Mouse (Mus musculus): ENCODE data around the gene Ndufb4. TPM values are rescaled to one million over a fixed set of nuclear protein-coding genes. Genes with fewer than 3 reads are reported as not detected.

Ndufb4 gene
- total and polyA plus RNA-seq, 2 experiments from 2014 or later: 32.3 to 90.7 TPM

DNA sequence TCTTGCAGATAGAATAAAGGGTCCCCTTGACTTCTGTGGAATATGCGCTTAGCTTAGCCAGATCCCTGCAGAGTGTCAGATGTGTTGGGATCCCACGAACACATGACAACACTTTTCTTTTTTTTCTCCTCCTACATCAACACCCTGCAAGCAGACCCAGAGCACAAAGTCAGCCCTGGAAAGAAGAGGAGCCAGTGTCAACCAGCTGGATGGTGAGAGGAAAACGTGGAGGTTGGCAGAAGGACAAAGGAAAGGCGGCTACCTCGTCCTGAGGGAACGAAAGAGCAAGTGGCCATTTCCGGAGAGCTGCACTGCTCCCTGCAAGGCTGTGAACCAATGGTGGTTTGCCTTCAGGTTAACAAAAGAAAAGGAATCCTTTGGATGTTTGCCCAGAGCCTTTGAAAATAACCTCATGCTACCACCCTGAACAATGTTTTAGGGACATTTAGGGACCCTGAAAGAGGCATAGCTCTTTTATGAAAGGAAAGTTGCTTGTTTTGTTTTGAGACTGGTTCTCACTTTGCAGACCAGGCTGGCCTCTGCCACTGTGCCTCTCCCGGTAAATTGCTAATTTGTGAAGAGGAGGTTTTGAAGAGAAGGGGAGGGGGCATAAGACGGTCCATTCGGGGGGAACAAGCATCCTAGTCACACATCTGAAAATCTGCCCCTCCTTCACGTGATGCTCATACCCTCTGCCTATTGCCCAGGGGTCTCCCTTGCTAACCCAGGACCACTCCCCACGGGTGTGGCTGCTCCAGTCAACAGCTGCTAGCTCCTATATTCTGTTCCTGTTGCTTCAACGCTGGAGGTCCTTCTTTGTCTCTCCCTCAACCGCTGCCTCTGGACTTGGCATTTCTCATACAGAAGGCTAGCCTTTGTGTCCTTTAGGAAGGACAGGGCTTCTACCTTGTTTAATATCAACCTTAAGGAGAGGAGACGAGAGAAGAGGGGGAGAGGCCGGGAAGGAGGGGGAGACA, 29.2 kb upstream of the Ndufb4 start:
- no peak overlapping the region for H3K4me3 ChIP-seq (ENCODE audit: low read depth, low read length)
- peak; percentile 33; the same call in 1 of the 2 replicates for ATAC-seq (ENCODE audit: low FRiP score)
- no peak for TF ChIP-seq CTCF (IDR thresholded peaks at IDR 0.05)

DNA sequence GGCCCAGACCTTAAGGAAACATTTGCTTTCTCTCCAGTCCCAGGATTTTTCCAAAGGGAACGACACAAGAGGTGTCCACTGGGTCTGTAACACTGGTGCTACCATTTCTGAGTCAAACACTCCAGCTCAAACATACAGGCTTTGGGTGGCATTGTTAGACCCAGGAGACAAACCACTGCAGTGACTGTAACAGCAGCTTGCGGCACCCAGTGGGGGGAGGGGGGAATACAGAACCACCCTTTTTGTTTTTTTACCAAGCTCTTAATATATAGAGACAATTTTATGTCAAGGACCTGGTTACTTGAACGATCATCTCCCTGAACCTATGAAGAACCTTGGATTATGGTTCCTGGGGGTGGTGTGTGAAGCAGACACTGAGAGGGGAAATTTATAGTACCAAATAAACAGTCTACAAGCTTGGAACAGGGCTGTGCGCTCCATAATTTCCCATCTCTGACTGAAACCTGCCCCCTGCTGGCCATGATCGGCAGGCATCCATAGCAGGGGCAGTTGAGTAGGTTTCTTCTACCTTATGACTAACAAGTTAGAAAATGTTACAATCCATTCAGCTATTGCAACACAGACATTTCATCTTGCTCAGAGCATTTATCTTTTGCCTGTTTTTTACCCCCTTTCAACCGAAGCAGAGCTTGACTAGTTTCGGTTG, 28.2 kb upstream of the Ndufb4 start:
- peaks cover 18% of the 10 kb centered on the region; the same call in 1 of the 2 replicates for H3K4me1 ChIP-seq (ENCODE audit: insufficient read depth, low read length)
- H3K27ac ChIP-seq (ENCODE audit: low read depth, low read length): peak overlapping the region; percentile 81
- H3K4me2 ChIP-seq (ENCODE audit: low read depth, low read length, poor library complexity, severe bottlenecking): no peak overlapping the region
- DNase-seq (ENCODE audit: low spot score) (peak; percentile 87), ATAC-seq (ENCODE audit: low FRiP score) (no peak)
- H3K4me3 ChIP-seq (ENCODE audit: low read depth, low read length): no peak overlapping the region
- no peak overlapping the region for H3K9ac ChIP-seq (replicated peaks; ENCODE audit: low read length, poor library complexity, severe bottlenecking)
- WGBS: 39% methylated on average over 7 of the region's 7 CpGs
- no peaks in the 10 kb centered on the region for H3K27me3 ChIP-seq (ENCODE audit: insufficient read depth, low read length)
- peak; percentile 81 for TF ChIP-seq CTCF (IDR thresholded peaks at IDR 0.05)
- H3K36me3 ChIP-seq (ENCODE audit: insufficient read depth, low read length): no peaks in the 10 kb centered on the region
- no peaks in the 10 kb centered on the region for H3K9me3 ChIP-seq (ENCODE audit: low read length)

More for the DNA sequence above, 29.2 kb upstream of the Ndufb4 start:
- Histone ChIP-seq H3K27me3 (ENCODE audit: insufficient read depth, low read length) (no peaks in the 10 kb centered on the region), H3K9me3 (ENCODE audit: low read length) (no peaks in the 10 kb centered on the region), H3K9ac (replicated peaks; ENCODE audit: low read length, poor library complexity, severe bottlenecking) (peak overlapping the region; percentile 51; the same call in 1 of the 2 replicates), H3K4me1 (ENCODE audit: insufficient read depth, low read length) (peaks cover 18% of the 10 kb centered on the region; the same call in 1 of the 2 replicates), H3K27ac (ENCODE audit: low read depth, low read length) (peak overlapping the region; percentile 81), H3K4me2 (ENCODE audit: low read depth, low read length, poor library complexity, severe bottlenecking) (peak overlapping the region; percentile 57; the same call in 1 of the 2 replicates), H3K36me3 (ENCODE audit: insufficient read depth, low read length) (no peaks in the 10 kb centered on the region)
- DNase-seq (ENCODE audit: low spot score): peak; percentile 64
- WGBS: 7% methylated on average over 16 of the region's 16 CpGs

DNA sequence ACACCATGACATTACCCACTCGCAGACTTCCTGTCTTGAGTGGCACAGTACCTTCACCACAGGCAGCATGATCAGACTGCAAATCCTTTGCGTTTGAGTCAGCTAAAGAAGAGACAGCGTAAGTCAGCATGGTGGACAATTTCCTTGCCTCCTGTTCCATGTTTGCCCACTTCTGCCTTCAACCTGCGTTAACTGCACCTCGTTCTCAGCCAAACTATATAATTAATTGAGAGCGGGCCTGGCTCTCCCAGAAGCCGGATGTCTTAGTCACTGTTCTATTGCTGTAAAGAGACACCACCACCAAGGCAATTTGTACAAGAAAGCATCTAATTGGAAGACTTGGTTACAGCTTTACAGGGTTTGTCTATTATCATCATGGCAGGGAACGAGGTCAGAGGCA, 26.6 kb upstream of the Ndufb4 start:
- Histone ChIP-seq H3K9ac (replicated peaks; ENCODE audit: low read length, poor library complexity, severe bottlenecking) (no peak overlapping the region), H3K4me1 (ENCODE audit: insufficient read depth, low read length) (peaks cover 18% of the 10 kb centered on the region; the same call in 1 of the 2 replicates), H3K4me3 (ENCODE audit: low read depth, low read length) (no peak overlapping the region), H3K9me3 (ENCODE audit: low read length) (no peaks in the 10 kb centered on the region), H3K27me3 (ENCODE audit: insufficient read depth, low read length) (no peaks in the 10 kb centered on the region), H3K4me2 (ENCODE audit: low read depth, low read length, poor library complexity, severe bottlenecking) (no peak overlapping the region), H3K27ac (ENCODE audit: low read depth, low read length) (no peak overlapping the region), H3K36me3 (ENCODE audit: insufficient read depth, low read length) (no peaks in the 10 kb centered on the region)
- ATAC-seq (ENCODE audit: low FRiP score): no peak
- no peak for DNase-seq (ENCODE audit: low spot score)
- TF ChIP-seq CTCF (IDR thresholded peaks at IDR 0.05): no peak
- WGBS: 76% methylated on average over 8 of the region's 8 CpGs

- H3K9ac ChIP-seq (replicated peaks; ENCODE audit: low read length, poor library complexity, severe bottlenecking): no peak overlapping the region
- H3K4me1 ChIP-seq (ENCODE audit: insufficient read depth, low read length): peaks cover 15% of the 10 kb centered on the region; the same call in 1 of the 2 replicates
- no peak overlapping the region for H3K4me3 ChIP-seq (ENCODE audit: low read depth, low read length)
- no peaks in the 10 kb centered on the region for H3K9me3 ChIP-seq (ENCODE audit: low read length)
- no peak overlapping the region for H3K4me2 ChIP-seq (ENCODE audit: low read depth, low read length, poor library complexity, severe bottlenecking)
- no peaks in the 10 kb centered on the region for H3K27me3 ChIP-seq (ENCODE audit: insufficient read depth, low read length)
- no peak overlapping the region for H3K27ac ChIP-seq (ENCODE audit: low read depth, low read length)
- TF ChIP-seq CTCF (IDR thresholded peaks at IDR 0.05): no peak
- no peaks in the 10 kb centered on the region for H3K36me3 ChIP-seq (ENCODE audit: insufficient read depth, low read length)
- ATAC-seq (ENCODE audit: low FRiP score) (no peak), DNase-seq (ENCODE audit: low spot score) (no peak)
- WGBS: 63% methylated on average over 2 of the region's 2 CpGs
Observed at GRCm38 (mm10) chr16:37680216-37680615, 26.0 kb upstream of the Ndufb4 start.

GRCm38 (mm10) chr16:37677586-37677985, 23.3 kb upstream of the Ndufb4 start:
- H3K4me2 ChIP-seq (ENCODE audit: low read depth, low read length, poor library complexity, severe bottlenecking): no peak overlapping the region
- no peaks in the 10 kb centered on the region for H3K9me3 ChIP-seq (ENCODE audit: low read length)
- H3K27me3 ChIP-seq (ENCODE audit: insufficient read depth, low read length): no peaks in the 10 kb centered on the region
- no peaks in the 10 kb centered on the region for H3K4me1 ChIP-seq (ENCODE audit: insufficient read depth, low read length)
- WGBS: 82% methylated on average over 8 of the region's 8 CpGs
- no peaks in the 10 kb centered on the region for H3K36me3 ChIP-seq (ENCODE audit: insufficient read depth, low read length)
- no peak overlapping the region for H3K27ac ChIP-seq (ENCODE audit: low read depth, low read length)
- H3K4me3 ChIP-seq (ENCODE audit: low read depth, low read length): no peak overlapping the region
- no peak for ATAC-seq (ENCODE audit: low FRiP score)
- no peak for TF ChIP-seq CTCF (IDR thresholded peaks at IDR 0.05)
- H3K9ac ChIP-seq (replicated peaks; ENCODE audit: low read length, poor library complexity, severe bottlenecking): no peak overlapping the region
- DNase-seq (ENCODE audit: low spot score): no peak

All from midbrain, postnatal 0 days (tissue).